Mouse (Mus musculus): ENCODE measurements at regions not wholly inside any gene's neighbourhood (a gene's known extent, or its start where the extent isn't known, plus 50 kb on each side); places are given as distances from the start of the nearest gene placed in this dataset.

DNA sequence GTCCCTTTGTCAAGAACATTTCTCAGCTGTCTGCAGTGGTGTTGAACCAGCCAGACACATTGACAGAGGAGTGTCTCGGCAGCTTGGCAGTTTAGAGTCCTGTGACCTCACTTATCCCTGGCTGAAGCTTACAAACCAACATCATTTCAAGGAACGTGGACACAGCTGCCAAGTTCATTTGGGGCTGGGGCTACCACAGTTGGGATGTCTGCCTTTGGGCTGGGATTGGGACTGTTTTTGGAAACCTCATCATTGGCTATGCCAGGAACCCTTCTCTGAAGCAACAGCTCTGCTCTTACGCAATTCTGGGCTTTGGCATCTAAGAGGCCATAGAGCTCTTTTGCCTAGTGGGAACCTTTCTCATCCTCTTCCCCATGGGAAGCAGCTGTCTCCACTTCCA lies 200.4 kb downstream of the Gm15262 start:
- DNase-seq (ENCODE audit: low spot score in 2 of 2): no peak

DNA sequence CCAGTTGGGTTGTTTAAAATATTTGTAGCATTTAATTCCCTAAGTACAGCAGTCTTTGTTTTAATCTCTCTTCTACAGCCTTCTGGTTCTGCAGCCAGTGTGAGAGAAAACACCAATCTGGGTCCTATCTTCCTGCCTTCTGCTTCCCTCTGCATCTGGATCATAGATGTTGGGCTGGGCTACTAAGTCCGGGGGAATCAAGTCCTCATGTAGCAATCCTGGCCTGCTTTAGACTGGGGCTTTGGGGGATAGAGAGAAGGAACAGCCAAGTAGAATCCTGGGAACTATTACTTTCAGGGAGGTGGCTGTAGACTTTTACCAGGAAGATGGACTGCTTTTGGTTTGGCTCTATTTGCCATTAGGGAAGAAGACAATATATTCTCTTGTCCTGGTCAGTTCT lies 205.5 kb upstream of the Rai2 start:
- DNase-seq (ENCODE audit: low spot score in 2 of 2): no peak

DNA sequence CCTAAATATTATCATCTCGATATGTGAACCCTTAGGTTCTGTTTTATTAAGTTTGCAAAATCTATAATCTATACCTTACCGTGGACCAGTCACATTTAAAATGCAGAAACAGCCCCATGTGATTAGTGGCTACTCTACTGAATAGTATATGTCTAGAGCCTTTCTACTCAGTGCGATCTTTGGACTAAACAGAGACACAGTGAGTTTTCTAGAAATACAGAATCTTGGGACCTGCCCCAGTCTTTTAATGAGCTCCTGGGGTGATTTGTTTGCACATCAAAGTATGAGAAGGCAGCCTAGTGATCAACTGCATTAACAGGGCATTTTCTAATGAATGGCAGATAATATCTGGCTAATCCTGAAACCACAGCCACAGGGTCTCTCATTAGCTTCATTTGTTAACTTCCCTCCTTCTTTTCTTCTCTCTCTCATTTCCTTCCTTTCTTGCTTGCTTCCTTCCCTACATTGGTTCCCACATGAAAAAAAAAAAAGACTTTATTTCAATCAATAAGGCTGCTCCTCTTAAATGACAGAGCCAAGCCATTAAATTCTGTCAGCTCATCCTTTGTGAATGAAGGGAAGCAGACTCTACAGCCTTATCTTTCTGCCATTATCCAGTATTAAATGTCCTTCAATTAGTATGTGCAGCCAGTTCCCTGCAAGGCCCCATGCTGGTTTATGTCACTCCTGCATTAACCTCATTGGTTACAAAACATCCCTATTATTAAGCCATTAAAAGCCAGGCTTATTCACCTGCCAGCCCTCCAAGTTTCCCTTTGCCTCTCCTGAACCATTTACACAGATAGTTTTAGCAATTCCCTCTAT lies 193.2 kb upstream of the Rai2 start:
- no peak for DNase-seq (ENCODE audit: low spot score in 2 of 2)

DNA sequence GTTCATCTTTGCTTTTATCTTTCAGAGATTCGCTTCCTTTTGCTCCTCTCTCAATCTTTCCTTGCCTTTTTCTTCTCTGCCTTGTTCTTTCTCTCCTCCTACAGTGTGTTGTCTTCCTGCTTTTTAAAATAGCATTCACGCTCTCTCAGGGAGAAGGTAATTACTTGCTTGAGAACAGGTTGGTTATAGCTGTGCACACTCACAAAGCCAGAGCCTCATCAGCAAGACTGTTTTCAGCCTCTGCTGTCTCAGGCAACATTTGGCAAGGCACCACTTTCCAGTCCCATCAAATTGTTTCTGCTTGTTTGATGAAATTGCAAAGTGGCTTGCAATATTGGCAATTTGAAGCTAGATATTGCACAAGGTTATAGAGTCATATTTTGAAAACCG lies 192.6 kb upstream of the Rai2 start:
- DNase-seq (ENCODE audit: low spot score in 2 of 2): no peak

DNA sequence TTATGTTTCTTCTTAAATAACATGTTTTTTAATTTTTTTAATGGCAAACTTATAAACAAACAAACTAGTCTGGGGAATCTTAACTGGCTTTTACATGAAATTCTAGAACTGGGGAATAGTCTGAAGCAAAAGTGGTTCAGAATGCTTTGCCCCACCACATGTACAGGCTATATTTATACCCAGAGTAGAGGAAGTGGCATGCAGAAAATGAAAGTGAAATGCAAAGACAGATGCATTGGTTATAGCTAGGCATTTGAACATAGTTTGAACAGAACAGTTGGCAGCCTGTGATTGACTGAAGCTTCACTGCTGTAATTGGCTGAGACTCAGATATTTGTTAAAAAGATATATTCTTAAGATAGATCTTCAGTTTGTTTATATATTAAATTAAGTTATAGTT lies 179.6 kb upstream of the Rai2 start:
- DNase-seq (ENCODE audit: low spot score in 2 of 2): no peak

DNA sequence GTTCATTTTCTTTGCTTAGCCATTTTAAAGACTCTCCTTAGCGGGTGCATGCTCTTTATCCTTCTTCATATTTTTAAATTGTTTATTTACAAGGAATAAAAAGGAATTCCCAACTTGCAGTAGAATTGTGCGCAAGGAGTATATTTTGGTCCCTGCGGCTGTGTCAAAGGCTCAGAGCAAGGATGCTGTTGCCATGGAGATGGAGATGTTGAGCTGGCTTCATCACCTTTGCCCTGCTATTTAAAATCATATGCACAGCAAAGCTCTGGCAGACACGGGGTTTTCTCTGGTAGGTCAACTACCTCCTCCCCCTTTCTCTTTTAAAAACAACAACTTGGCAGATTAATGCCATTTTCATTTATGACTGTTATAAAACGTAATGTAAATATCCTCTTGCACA lies 160.0 kb upstream of the Rai2 start:
- no peak for DNase-seq (ENCODE audit: low spot score in 2 of 2)

DNA sequence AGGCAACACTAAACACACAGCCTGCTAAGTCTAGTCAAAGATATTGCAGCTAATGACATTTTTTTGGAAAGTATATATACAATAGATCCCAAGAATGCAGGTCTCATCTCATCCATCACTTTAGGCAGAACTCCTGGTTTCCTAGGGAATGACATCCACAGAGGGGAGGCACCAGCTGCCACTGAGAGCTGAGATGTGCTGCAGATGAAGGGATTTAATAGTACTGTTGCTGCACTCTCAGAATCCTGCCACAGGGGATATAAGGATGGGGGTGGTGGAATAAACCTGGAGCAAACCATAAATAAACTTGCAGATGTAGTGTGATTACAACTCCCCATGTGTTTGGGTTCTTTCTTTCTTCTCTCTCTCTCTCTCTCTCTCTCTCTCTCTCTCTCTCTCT lies 158.4 kb upstream of the Rai2 start:
- no peak for DNase-seq (ENCODE audit: low spot score in 2 of 2)

DNA sequence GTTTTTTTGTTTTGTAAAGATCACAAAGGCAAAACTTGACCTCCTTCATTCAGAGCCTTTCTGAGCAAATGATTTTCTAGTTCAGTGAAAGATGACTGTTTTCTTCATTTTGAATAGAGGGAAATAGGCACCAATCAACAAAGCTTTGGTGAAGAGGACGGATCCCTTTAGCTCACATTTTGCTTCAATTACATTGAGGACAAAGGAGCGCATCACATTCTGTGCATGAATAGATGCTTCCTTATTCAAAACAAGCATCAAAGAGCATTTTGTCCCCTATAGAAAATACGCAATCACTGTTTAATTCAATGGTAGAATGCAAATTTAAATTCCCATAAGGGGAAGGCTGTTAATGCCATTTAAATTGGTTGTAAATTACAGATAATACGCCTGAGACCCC lies 150.4 kb upstream of the Rai2 start:
- no peak for DNase-seq (ENCODE audit: low spot score in 2 of 2)

DNA sequence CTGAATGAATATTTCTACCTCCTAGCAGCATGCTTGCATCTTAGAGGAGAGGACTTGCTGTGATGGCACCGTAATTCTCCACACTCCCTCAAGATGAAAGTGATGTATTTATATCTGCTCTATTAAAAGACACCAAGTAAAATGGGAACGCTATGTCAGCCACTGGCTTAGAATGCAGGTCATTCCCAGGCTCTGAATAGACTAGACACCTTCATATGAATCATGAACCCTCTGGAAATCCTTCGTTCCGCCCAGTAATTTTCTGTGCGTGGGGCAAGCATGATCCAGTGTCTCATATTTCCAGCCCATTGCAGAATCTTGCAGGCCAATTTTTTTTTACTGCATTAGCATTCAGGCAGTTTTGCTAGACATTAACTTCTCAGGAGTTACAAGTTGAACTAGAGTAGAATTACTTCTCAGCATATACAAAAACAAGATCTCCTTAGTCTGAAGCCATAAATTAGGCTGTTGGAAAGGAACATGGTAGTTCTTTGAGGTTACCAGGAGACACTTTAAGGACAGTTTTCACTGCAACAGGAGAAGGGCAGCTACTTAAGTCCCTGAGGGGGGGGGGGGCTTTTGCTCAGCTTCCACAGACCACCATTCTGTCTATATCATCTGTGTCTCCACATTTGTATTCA lies 134.7 kb upstream of the Rai2 start:
- DNase-seq (ENCODE audit: low spot score in 2 of 2): peak in 1 of 2 experiments; percentile 26

DNA sequence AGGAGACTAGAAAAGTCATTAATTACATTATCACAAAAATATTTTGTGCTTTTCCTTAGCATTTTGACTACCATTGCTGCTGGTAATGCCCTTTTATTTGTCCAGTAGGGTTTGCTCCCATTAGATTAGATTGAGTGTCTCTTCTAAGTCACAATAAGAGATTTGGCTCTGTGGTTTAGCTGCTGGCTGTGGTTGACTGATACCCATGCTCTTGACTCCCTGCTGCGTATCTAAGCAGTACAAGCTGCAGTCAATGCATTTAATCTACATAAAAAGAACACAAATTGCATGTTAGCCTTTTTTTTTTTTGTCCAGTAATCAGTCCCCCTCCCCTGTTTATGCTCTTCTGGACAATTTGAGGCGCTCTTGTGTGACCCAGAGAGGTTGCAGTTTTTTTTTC lies 133.0 kb upstream of the Rai2 start:
- DNase-seq (ENCODE audit: low spot score in 2 of 2): no peak

DNA sequence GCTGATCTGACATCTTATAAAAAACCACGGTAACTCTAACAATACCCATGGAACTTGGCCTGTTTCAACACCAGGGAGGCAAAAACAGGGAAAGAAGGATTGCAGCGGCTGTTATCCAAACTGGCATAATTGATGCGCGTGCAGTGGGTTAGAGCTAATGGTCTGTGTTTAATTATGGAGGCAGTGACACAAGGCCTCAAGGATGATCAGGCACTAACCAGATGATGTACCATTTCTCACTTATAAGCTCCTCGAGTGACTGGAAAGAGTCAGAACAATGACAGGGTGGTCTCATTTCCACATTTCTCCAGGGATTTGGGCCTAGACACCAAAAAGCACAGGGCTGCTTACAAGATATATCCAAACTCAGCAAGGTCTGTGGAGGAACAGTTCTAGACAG lies 83.0 kb upstream of the Rai2 start:
- no peak for DNase-seq (ENCODE audit: low spot score in 2 of 2)

DNA sequence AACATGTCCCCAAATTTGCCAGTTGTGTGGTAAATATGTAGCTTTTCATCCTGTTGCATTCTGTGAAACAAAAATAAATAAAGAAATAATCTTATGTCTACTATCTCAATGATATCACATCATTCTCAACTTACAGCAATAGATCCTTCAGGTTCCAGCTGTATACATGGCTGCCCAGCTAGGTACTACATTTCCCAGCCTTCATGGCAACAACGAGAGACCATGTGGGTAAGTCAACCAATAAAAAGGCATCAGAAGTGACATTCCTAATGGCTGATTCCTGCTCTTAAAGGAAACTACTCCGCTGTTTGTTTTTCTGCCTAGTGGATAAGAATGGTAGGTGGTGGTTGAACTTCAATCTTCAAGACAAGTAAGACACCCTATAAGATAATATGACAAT lies 82.5 kb upstream of the Rai2 start:
- no peak for DNase-seq (ENCODE audit: low spot score in 2 of 2)

DNA sequence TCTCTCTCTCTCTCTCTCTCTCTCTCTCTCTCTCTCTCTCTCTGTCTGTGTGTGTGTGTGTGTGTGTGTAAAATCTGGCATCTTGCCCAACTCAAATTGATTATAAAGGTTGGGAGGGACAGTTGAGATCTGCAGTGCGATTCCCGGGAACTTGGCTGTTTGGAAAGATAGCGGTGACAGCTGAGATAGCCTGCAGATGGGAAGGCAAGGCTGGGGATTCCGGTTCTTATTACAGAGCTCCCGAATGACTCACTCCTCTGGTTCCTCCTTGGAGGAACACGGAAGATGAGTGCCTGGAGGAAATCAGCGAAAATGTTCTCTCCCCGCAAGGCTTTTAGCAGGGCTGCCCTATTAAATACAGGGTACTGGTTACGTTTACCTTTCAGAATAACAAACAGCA lies 81.2 kb upstream of the Rai2 start:
- peak; percentile 15 to 36 for DNase-seq (ENCODE audit: low spot score in 2 of 2)

DNA sequence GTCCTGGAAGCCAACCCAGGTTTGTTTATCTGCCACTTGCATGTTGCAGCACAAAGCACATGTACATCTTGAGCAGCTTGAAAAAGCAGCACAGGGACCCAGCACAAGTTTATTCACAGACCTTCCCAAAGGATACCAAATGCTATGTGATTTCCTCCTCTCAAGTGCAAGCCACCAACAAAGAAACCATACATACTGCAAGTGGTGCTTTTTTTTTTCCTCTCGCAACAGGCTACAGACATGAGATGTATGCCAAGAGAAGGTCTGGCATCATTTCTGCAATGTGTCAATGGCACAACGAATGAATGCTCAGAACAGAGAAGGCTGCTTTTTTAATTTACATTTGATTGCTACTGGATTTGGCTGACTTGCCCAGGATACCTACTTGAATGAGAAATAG lies 63.8 kb upstream of the Rai2 start:
- DNase-seq (ENCODE audit: low spot score in 2 of 2): no peak

DNA sequence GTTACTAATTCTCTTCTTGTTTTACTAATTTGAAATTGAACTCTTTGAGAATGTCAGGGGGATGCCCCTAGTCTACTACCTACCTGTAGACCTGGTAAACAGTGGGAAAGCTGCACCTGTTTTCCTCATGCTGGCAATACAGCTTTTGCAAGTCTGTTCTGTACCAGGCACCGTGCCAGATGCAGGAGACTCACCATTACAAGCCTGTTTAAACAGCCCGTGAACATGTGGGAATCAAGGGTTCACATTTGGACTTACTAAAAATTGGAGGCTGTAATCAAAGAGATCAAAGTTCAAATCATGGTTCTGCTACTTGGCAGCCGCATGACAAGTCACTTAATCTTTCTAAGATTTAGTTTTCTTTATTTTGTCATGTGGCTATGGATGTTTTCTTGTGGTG lies 56.8 kb upstream of the Rai2 start:
- DNase-seq (ENCODE audit: low spot score in 2 of 2): no peak

DNA sequence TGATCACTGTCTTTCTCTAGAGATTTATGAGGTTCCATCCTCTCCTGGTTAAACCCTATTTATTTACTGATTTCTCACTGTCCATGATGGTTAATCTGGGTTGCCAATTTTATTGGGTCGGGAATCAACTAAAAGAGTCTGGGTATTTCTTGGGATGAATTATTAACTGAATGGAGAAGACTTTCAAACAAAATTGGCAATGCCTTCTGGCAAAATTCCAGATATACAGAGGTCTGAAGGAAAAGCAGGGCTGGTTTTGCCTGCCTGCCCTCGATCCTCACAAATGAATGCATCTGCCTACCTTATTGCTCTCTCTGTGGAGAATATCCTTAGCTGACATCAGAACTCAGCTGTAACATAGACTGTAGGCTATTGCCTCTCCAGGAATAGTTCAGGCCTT lies 54.9 kb upstream of the Rai2 start:
- DNase-seq (ENCODE audit: low spot score in 2 of 2): no peak
